8 mouse cellular contexts compared by ENCODE assay signal in the genomic region with DNA sequence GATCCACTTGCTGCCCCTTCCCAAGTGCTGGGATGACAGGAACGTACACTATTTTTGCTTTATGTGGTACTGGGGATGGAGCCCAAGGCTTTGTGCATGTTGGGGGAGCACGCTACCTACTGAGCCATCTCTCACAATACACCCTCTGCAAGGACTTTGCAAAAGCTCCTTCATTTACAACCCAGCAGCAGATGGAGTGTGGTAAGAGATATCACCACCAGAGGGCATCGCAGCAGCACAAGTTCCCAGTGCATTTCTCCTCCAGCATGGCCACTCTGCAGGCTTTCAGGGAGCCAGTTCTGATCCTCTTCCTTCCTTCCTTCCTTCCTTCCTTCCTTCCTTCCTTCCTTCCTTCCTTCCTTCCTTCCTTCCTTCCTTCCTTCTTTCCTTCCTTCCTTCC. TPM values are rescaled to one million over a fixed set of nuclear protein-coding genes. Genes with fewer than 3 reads are reported as not detected.
DNase-seq lines count a peak whose midpoint lies in the region; TF ChIP-seq lines count a peak whose summit lies in the region.

No protein-coding gene starts in this region.

- H3K4me1 ChIP-seq in cortical plate, adult 2 months (ENCODE audit: control insufficient read depth, insufficient read depth, low read length): peaks cover 2% of the 10 kb centered on the region; the same call in 1 of the 2 replicates
- H3K4me1 ChIP-seq in lung, adult 2 months (ENCODE audit: control insufficient read depth, insufficient read depth, low read length): no peaks in the 10 kb centered on the region

- no peak for TF ChIP-seq POLR2A in cortical plate, adult 2 months (IDR thresholded peaks at IDR 0.05; ENCODE audit: extremely low read depth, insufficient read depth, low read length)
- TF ChIP-seq POLR2A in lung, adult 2 months (IDR thresholded peaks at IDR 0.05; ENCODE audit: borderline replicate concordance, extremely low read depth, low read depth, low read length): no peak

- intact Hi-C loops in gastrocnemius, postnatal 14 days (cut with DNase I; ENCODE audit: low total_unique reads): loop anchor here (2.0 kb wide), 1 partner anchor 65 kb away; no protein-coding TSS in a partner anchor

- no peak overlapping the region for H3K27ac ChIP-seq in cortical plate, adult 2 months (ENCODE audit: insufficient read depth, low read length)

- peaks cover 7% of the 10 kb centered on the region for H3K27me3 ChIP-seq in C2C12 (ENCODE audit: control insufficient read depth, insufficient read depth, insufficient read length)

- TF ChIP-seq CTCF in C2C12 (IDR thresholded peaks at IDR 0.05; ENCODE audit: control insufficient read depth, insufficient read depth, insufficient read length): peak; percentile 85
- TF ChIP-seq CTCF in cortical plate, adult 2 months (IDR thresholded peaks at IDR 0.05; ENCODE audit: extremely low read depth, insufficient read depth, low read length): peak; percentile 83
- peak; percentile 76 for TF ChIP-seq CTCF in lung, adult 2 months (IDR thresholded peaks at IDR 0.05; ENCODE audit: insufficient read depth, low read length)

- H3K4me3 ChIP-seq in C2C12 (ENCODE audit: insufficient read depth, poor library complexity, severe bottlenecking): no peak overlapping the region
- H3K4me3 ChIP-seq in cortical plate, adult 2 months (ENCODE audit: insufficient read depth, low read length): no peak overlapping the region
- no peak overlapping the region for H3K4me3 ChIP-seq in lung, adult 2 months (replicated peaks; ENCODE audit: extremely low read depth, low read depth, low read length)

- WGBS in lung, adult 2 months: 21% methylated on average over 3 of the region's 3 CpGs

- no peaks in the 10 kb centered on the region for H3K79me2 ChIP-seq in C2C12 (ENCODE audit: control insufficient read depth, insufficient read depth)

- H3K79me3 ChIP-seq in C2C12 (ENCODE audit: low read depth): no peaks in the 10 kb centered on the region

- no peak overlapping the region for H3ac ChIP-seq in C2C12 (ENCODE audit: control insufficient read depth, insufficient read length, low read depth)

- DNase-seq in ZHBTc4 (ENCODE audit: low read depth, low spot score): peak; percentile 82
- DNase-seq in gastrocnemius, postnatal 14 days: peak; percentile 41
- DNase-seq in kidney, postnatal 36 days: peak; percentile 67 to 83
- peak; percentile 30 for DNase-seq in lung, adult 2 months
- peak; percentile 53 for DNase-seq in ovary, postnatal 36 days (ENCODE audit: low spot score)
- peak; percentile 83 for DNase-seq in thymus, postnatal 4 days

- no peaks in the 10 kb centered on the region for H3K36me3 ChIP-seq in C2C12 (ENCODE audit: control insufficient read depth, insufficient read depth)

TF ChIP-seq in C2C12, 6 proteins besides CTCF, POLR2A, EP300 and RAD21:
- TF ChIP-seq USF1 (IDR thresholded peaks at IDR 0.05; ENCODE audit: low read depth) (no peak), MAX (IDR thresholded peaks at IDR 0.05) (no peak), CEBPB (IDR thresholded peaks at IDR 0.05; ENCODE audit: low read depth) (no peak), MYOG (IDR thresholded peaks at IDR 0.05; ENCODE audit: control insufficient read depth, extremely low read depth, insufficient read length) (no peak), MYOD1 (IDR thresholded peaks at IDR 0.05; ENCODE audit: control insufficient read depth, insufficient read length, low read depth) (no peak), FOSL1 (IDR thresholded peaks at IDR 0.05; ENCODE audit: insufficient read depth, low read length, poor library complexity, severe bottlenecking) (no peak)
TF ChIP-seq in C2C12: peak in this region for 0.

RNA-seq across cellular contexts. Expression of gene Nwd1, which starts 33.6 kb away (rescaled TPM):
- 0.05 TPM for polyA plus RNA-seq in C2C12 (2012; fragmentation: generic; extraction: Trizol)
- polyA plus RNA-seq in cortical plate, adult 2 months (2012; rRNA removed): 17.7 and 19.2 TPM in 2 replicates
- total RNA-seq in gastrocnemius, postnatal 14 days (2021): under 1 TPM; 0.47 to 0.53 TPM
- 0.97 and 1.0 TPM in 2 replicates for polyA plus RNA-seq in lung, adult 2 months (2012; rRNA removed)

RNA-seq across cellular contexts. Expression of gene Sin3b, which starts 43.0 kb away (rescaled TPM):
- 140 TPM for polyA plus RNA-seq in C2C12 (2012; fragmentation: generic; extraction: Trizol)
- polyA plus RNA-seq in cortical plate, adult 2 months (2012; rRNA removed): 114 TPM in 2 replicates
- 10 to 100 TPM; 54.4 to 56.6 TPM for total RNA-seq in gastrocnemius, postnatal 14 days (2021)
- polyA plus RNA-seq in lung, adult 2 months (2012; rRNA removed): 89.9 and 108 TPM in 2 replicates

Comparison
In these comparisons a context has a peak if more than half of its experiments do, and no peak if none do; other contexts are left out.
1. DNase-seq: peak in every context shown above with its lines; median percentile 83 in thymus, postnatal 4 days; 82 in ZHBTc4; 75 in kidney, postnatal 36 days; 53 in ovary, postnatal 36 days; 41 in gastrocnemius, postnatal 14 days; 30 in lung, adult 2 months.